Mouse (Mus musculus): ENCODE measurements around the gene Eapp.

The Eapp gene

GRCm38 (mm10) chr12:54621942-54622341, 73.8 kb downstream of the Eapp start:
- DNase-seq: no peak

All from thymus, postnatal 14 days (tissue).